Mouse (Mus musculus) cerebellum, adult 2 months (tissue): ENCODE measurements around the gene Capn9.

Experiments
- CTCF ChIP-seq: fragments of 200-500 bp; IDR thresholded peaks from 2 replicates; pipeline ENCODE4 v1.5.1; 2011; ENCODE audit warnings: low read depth, mild to moderate bottlenecking, control low read depth, low read length, moderate library complexity, borderline replicate concordance; ENCODE audit not compliant: insufficient read depth
- POLR2A ChIP-seq: fragments of 200-500 bp; IDR thresholded peaks from 2 replicates; pipeline ENCODE4 v1.6.1; 2011; ENCODE audit warnings: low read length, control low read depth, borderline replicate concordance; ENCODE audit not compliant: insufficient read depth

DNA sequence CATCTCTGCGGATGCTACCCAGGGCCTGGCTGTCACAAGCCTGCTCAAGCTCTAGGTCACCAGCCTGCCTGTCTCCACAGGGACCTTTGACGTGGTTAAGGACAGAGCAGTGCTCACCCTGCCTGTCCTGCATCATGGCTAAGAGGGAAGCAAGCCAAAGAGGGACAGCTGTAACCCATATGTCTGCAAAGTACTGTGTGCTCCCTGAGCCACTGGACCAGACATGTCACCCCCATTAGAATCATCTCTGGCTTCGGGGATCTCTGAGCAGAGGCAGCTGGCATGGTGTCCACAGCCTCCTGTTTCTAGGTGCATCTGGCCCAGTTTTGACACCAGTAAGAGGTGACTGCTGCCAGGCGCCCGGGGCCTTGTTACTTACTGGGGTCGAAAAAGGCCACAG, 54.6 kb downstream of the Capn9 start:
- TF ChIP-seq CTCF (no peak), POLR2A (no peak)
